Mouse (Mus musculus): ENCODE data around the gene Prr22. TPM values are rescaled to one million over a fixed set of nuclear protein-coding genes. Genes with fewer than 3 reads are reported as not detected.

The Prr22 gene
- polyA plus RNA-seq, 1 experiment from 2014 or later = 0.52 TPM

GRCm38 (mm10) chr17:56765431-56765830 lies 4.6 kb upstream of the Prr22 start:
- Histone ChIP-seq H3K4me3 (ENCODE audit: low read depth, low read length) (peak overlapping the region; percentile 69), H3K4me2 (ENCODE audit: low read length) (peak overlapping the region; percentile 65), H3K9ac (ENCODE audit: low read length) (peak overlapping the region; percentile 77), H3K36me3 (ENCODE audit: control insufficient read depth, insufficient read depth, low read length) (peaks cover 39% of the 10 kb centered on the region), H3K9me3 (replicated peaks; ENCODE audit: control insufficient read depth, low read length) (no peaks in the 10 kb centered on the region), H3K27me3 (replicated peaks; ENCODE audit: control insufficient read depth, insufficient read depth, low read length) (no peaks in the 10 kb centered on the region), H3K27ac (ENCODE audit: low read depth, low read length) (peak overlapping the region; percentile 97; the same call in 1 of the 2 replicates), H3K4me1 (ENCODE audit: control insufficient read depth, insufficient read depth, low read length) (peaks cover 7% of the 10 kb centered on the region)
- DNase-seq (ENCODE audit: low spot score) (no peak), ATAC-seq (no peak; the same call in 1 of the 2 replicates)
- WGBS = 56% methylated on average over 12 of the region's 12 CpGs

GRCm38 (mm10) chr17:56766631-56767405 lies 3.2 kb upstream of the Prr22 start:
- Histone ChIP-seq H3K27ac (ENCODE audit: low read depth, low read length) (no peak overlapping the region), H3K4me3 (ENCODE audit: low read depth, low read length) (no peak overlapping the region), H3K9ac (ENCODE audit: low read length) (no peak overlapping the region), H3K27me3 (replicated peaks; ENCODE audit: control insufficient read depth, insufficient read depth, low read length) (no peaks in the 10 kb centered on the region), H3K4me1 (ENCODE audit: control insufficient read depth, insufficient read depth, low read length) (peaks cover 7% of the 10 kb centered on the region), H3K36me3 (ENCODE audit: control insufficient read depth, insufficient read depth, low read length) (peaks cover 49% of the 10 kb centered on the region), H3K9me3 (replicated peaks; ENCODE audit: control insufficient read depth, low read length) (no peaks in the 10 kb centered on the region), H3K4me2 (ENCODE audit: low read length) (no peak overlapping the region)
- no peak for DNase-seq (ENCODE audit: low spot score)
- 94% methylated on average over 27 of the region's 27 CpGs for WGBS
- no peak for ATAC-seq

- DNase-seq (ENCODE audit: low spot score) = no peak
- ATAC-seq = no peak
- no peaks in the 10 kb centered on the region for H3K27me3 ChIP-seq (replicated peaks; ENCODE audit: control insufficient read depth, insufficient read depth, low read length)
- H3K4me3 ChIP-seq (ENCODE audit: low read depth, low read length) = no peak overlapping the region
- H3K4me2 ChIP-seq (ENCODE audit: low read length) = no peak overlapping the region
- H3K27ac ChIP-seq (ENCODE audit: low read depth, low read length) = no peak overlapping the region
- no peak overlapping the region for H3K9ac ChIP-seq (ENCODE audit: low read length)
- WGBS = 96% methylated on average over 29 of the region's 29 CpGs
- H3K9me3 ChIP-seq (replicated peaks; ENCODE audit: control insufficient read depth, low read length) = no peaks in the 10 kb centered on the region
- H3K4me1 ChIP-seq (ENCODE audit: control insufficient read depth, insufficient read depth, low read length) = peaks cover 4% of the 10 kb centered on the region
- peaks cover 49% of the 10 kb centered on the region for H3K36me3 ChIP-seq (ENCODE audit: control insufficient read depth, insufficient read depth, low read length)
Measured at GRCm38 (mm10) chr17:56767531-56768135, 2.4 kb upstream of the Prr22 start.

DNA sequence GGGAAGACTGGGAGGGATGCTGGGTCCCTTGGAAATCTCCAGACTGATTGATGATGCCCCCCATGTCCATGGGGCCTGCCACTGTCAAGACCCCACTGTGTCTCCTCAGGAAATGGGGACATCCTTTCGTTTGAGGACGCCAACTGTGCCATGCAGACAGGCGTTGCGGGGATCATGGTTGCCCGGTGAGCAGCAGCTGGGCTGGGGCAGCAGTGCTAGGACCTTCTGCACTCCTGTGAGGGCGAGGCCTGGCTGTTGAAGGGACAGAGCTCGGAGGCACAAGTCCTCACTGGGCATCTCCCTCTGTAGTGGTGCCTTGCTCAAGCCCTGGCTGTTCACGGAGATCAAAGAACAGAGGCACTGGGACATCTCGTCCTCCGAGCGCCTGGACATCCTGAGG lies 1.1 kb upstream of the Prr22 start:
- ATAC-seq = no peak
- Histone ChIP-seq H3K9me3 (replicated peaks; ENCODE audit: control insufficient read depth, low read length) (no peaks in the 10 kb centered on the region), H3K4me2 (ENCODE audit: low read length) (no peak overlapping the region), H3K4me1 (ENCODE audit: control insufficient read depth, insufficient read depth, low read length) (peaks cover 4% of the 10 kb centered on the region), H3K9ac (ENCODE audit: low read length) (no peak overlapping the region), H3K27ac (ENCODE audit: low read depth, low read length) (no peak overlapping the region), H3K4me3 (ENCODE audit: low read depth, low read length) (no peak overlapping the region), H3K27me3 (replicated peaks; ENCODE audit: control insufficient read depth, insufficient read depth, low read length) (no peaks in the 10 kb centered on the region), H3K36me3 (ENCODE audit: control insufficient read depth, insufficient read depth, low read length) (peaks cover 49% of the 10 kb centered on the region)
- no peak for DNase-seq (ENCODE audit: low spot score)
- 96% methylated on average over 11 of the region's 11 CpGs for WGBS

- Histone ChIP-seq H3K4me2 (ENCODE audit: low read length) (no peak overlapping the region), H3K27me3 (replicated peaks; ENCODE audit: control insufficient read depth, insufficient read depth, low read length) (no peaks in the 10 kb centered on the region), H3K9ac (ENCODE audit: low read length) (no peak overlapping the region), H3K36me3 (ENCODE audit: control insufficient read depth, insufficient read depth, low read length) (peaks cover 20% of the 10 kb centered on the region; the same call in 1 of the 2 replicates), H3K4me3 (ENCODE audit: low read depth, low read length) (no peak overlapping the region), H3K27ac (ENCODE audit: low read depth, low read length) (no peak overlapping the region), H3K9me3 (replicated peaks; ENCODE audit: control insufficient read depth, low read length) (0 out of 2 replicates have a peak, but pooled peaks cover 3% of the 10 kb centered on the region), H3K4me1 (ENCODE audit: control insufficient read depth, insufficient read depth, low read length) (no peaks in the 10 kb centered on the region)
- 92% methylated on average over 11 of the region's 11 CpGs for WGBS
- DNase-seq (ENCODE audit: low spot score) (no peak), ATAC-seq (no peak)
Measured at GRCm38 (mm10) chr17:56777568-56777967, 7.5 kb downstream of the Prr22 start.

DNA sequence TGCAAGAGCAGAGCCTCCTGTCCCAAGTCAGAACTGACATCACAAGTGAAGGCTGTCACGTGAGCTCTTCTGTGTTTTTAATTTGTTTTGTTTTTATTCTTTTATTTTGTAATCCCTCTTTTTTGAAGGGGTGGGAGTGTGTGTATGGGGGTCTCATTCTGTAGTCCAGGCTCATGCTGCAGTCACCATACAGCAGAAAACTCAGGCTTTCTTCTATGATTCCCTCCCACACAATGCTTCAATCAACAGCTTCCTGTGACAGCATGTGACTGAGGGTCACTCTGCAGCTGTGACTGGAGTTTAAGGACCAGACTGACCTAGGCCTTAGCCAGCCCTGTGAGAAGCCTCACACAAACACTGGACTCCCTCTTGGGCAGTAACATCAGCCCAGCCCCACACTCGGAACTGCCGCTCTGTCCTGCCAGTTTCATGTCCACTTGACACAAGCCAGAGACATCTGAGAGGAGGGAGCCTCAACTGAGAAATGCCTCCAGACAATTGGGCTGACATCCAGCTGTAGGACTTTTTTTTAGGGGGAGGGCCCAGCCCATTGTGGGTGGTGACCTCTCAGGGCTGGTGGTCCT lies 8.8 kb downstream of the Prr22 start:
- no peaks in the 10 kb centered on the region for H3K4me1 ChIP-seq (ENCODE audit: control insufficient read depth, insufficient read depth, low read length)
- peaks cover 20% of the 10 kb centered on the region; the same call in 1 of the 2 replicates for H3K36me3 ChIP-seq (ENCODE audit: control insufficient read depth, insufficient read depth, low read length)
- 0 out of 2 replicates have a peak, but pooled peaks cover 3% of the 10 kb centered on the region for H3K9me3 ChIP-seq (replicated peaks; ENCODE audit: control insufficient read depth, low read length)
- H3K9ac ChIP-seq (ENCODE audit: low read length) = no peak overlapping the region
- no peak overlapping the region for H3K27ac ChIP-seq (ENCODE audit: low read depth, low read length)
- H3K27me3 ChIP-seq (replicated peaks; ENCODE audit: control insufficient read depth, insufficient read depth, low read length) = no peaks in the 10 kb centered on the region
- no peak overlapping the region for H3K4me3 ChIP-seq (ENCODE audit: low read depth, low read length)
- 42% methylated on average over 3 of the region's 3 CpGs for WGBS
- no peak for ATAC-seq
- H3K4me2 ChIP-seq (ENCODE audit: low read length) = no peak overlapping the region
- DNase-seq (ENCODE audit: low spot score) = no peak

DNA sequence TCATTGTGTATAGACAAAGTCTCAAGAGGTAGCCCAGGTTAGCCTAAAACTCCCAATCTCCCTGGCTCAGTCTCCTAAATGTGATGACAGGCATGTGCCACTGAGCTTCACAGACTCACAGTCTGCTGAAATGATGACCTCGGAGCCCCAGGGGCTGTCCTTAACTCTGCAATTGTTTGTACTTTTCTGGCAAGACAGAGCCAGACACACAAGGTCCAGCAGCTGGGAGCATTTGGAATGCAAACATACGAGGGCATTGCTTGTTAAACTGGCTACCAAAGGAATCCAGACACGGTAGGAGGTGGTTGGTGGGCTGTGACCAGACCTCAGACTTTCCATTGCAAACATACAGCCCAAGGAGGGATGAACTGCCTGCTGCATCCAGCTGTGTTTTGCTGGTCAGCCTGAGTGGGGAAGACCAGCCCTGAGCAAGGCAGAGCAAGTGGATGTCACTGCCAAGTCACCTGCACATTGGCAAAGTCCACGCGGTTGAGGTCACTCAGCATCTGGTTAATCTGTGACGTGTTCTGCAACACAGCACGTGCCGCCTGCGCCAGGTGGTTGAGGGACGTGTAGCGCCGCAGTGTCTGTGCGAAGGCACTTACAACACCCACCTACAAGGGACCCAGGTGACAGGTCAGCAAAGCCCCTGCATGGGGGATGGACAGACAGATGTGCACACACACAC lies 10.4 kb downstream of the Prr22 start:
- no peak overlapping the region for H3K27ac ChIP-seq (ENCODE audit: low read depth, low read length)
- H3K4me2 ChIP-seq (ENCODE audit: low read length) = no peak overlapping the region
- no peak overlapping the region for H3K9ac ChIP-seq (ENCODE audit: low read length)
- WGBS = 88% methylated on average over 13 of the region's 13 CpGs
- DNase-seq (ENCODE audit: low spot score) (no peak), ATAC-seq (no peak)
- H3K27me3 ChIP-seq (replicated peaks; ENCODE audit: control insufficient read depth, insufficient read depth, low read length) = no peaks in the 10 kb centered on the region
- 0 out of 2 replicates have a peak, but pooled peaks cover 3% of the 10 kb centered on the region for H3K9me3 ChIP-seq (replicated peaks; ENCODE audit: control insufficient read depth, low read length)
- H3K36me3 ChIP-seq (ENCODE audit: control insufficient read depth, insufficient read depth, low read length) = peaks cover 20% of the 10 kb centered on the region; the same call in 1 of the 2 replicates
- H3K4me3 ChIP-seq (ENCODE audit: low read depth, low read length) = no peak overlapping the region
- H3K4me1 ChIP-seq (ENCODE audit: control insufficient read depth, insufficient read depth, low read length) = no peaks in the 10 kb centered on the region

DNA sequence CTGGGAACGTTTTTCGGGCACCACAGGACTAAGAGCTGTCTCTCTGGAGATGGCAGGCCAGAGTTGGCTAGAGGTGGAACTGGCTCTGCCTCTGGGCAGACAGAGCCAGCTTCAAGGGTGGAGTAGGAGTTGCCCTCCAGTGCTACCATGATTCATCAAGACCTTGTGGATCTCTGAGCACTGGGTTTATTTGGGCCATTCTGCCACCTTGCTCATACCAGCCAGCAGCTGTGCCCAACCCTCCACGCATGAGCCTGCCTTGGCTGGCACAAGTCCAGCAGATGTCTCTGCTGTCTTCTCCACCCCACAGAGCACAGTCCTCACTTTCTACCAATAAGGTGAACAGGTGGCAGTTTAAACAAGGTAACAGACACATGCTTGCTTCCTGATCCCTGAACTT lies 18.8 kb downstream of the Prr22 start:
- H3K4me3 ChIP-seq (ENCODE audit: low read depth, low read length) = no peak overlapping the region
- no peak for ATAC-seq
- no peak overlapping the region for H3K27ac ChIP-seq (ENCODE audit: low read depth, low read length)
- no peaks in the 10 kb centered on the region for H3K27me3 ChIP-seq (replicated peaks; ENCODE audit: control insufficient read depth, insufficient read depth, low read length)
- DNase-seq (ENCODE audit: low spot score) = no peak
- no peak overlapping the region for H3K4me2 ChIP-seq (ENCODE audit: low read length)
- no peaks in the 10 kb centered on the region for H3K4me1 ChIP-seq (ENCODE audit: control insufficient read depth, insufficient read depth, low read length)
- WGBS = 77% methylated on average over 3 of the region's 3 CpGs
- H3K9ac ChIP-seq (ENCODE audit: low read length) = no peak overlapping the region
- H3K36me3 ChIP-seq (ENCODE audit: control insufficient read depth, insufficient read depth, low read length) = no peaks in the 10 kb centered on the region
- H3K9me3 ChIP-seq (replicated peaks; ENCODE audit: control insufficient read depth, low read length) = no peaks in the 10 kb centered on the region

Data from forebrain, embryonic 14.5 days (tissue).